Mouse (Mus musculus) MEL (cell line): ENCODE measurements around the gene Hipk4. TPM values are rescaled to one million over a fixed set of nuclear protein-coding genes. Genes with fewer than 3 reads are reported as not detected.

Experiments used
- DNase-seq: peaks from one replicate; pipeline ENCODE4 v3.0.0; 2011; ENCODE audit warnings: low read depth, low spot score
- H3K27ac ChIP-seq: 2 replicates; pipeline ENCODE4 v1.5.1; 2012; ENCODE audit warnings: low read depth, mild to moderate bottlenecking, control low read depth, low read length, moderate library complexity; ENCODE audit not compliant: control insufficient read depth
- H3K27me3 ChIP-seq, 2 experiments: fragments of 150-350 bp in 1 of 2; sonication (generic) in 1 of 2; 2 replicates each; pipeline ENCODE4 v1.6.1; 2012; ENCODE audit warnings: low read length in 2 of 2, mild to moderate bottlenecking in 2 of 2, improper control_type of control experiment in 1 of 2, moderate library complexity in 1 of 2; ENCODE audit not compliant: insufficient read depth in 2 of 2, control insufficient read depth in 1 of 2
- H3K36me3 ChIP-seq, 2 experiments: 2 replicates each; pipeline ENCODE4 v1.6.1; 2012 to 2014; ENCODE audit warnings: low read length in 2 of 2, improper control_type of control experiment in 1 of 2, inconsistent platforms in 1 of 2, mild to moderate bottlenecking in 1 of 2; ENCODE audit not compliant: insufficient read depth in 2 of 2, control insufficient read depth in 1 of 2
- H3K4me1 ChIP-seq, 2 experiments: fragments of 150-350 bp in 1 of 2; sonication (generic) in 1 of 2; 2 replicates each; pipeline ENCODE4 v1.6.1; 2012; ENCODE audit warnings: low read length in 2 of 2, improper control_type of control experiment in 1 of 2, mild to moderate bottlenecking in 1 of 2; ENCODE audit not compliant: insufficient read depth in 2 of 2, control insufficient read depth in 1 of 2
- H3K4me3 ChIP-seq, 2 experiments: fragments of 150-350 bp in 1 of 2; sonication (generic) in 1 of 2; 2 replicates each; pipeline ENCODE4 v1.5.1; 2012; ENCODE audit warnings: low read depth in 2 of 2, low read length in 2 of 2, mild to moderate bottlenecking in 2 of 2, moderate library complexity in 2 of 2, control low read depth in 1 of 2, improper control_type of control experiment in 1 of 2; ENCODE audit not compliant: control insufficient read depth in 1 of 2, insufficient read depth in 1 of 2
- H3K79me2 ChIP-seq: 2 replicates; pipeline ENCODE4 v1.6.1; 2012; ENCODE audit warnings: mild to moderate bottlenecking, low read length, moderate library complexity; ENCODE audit not compliant: control insufficient read depth, poor library complexity, insufficient read depth
- H3K9ac ChIP-seq: 2 replicates; pipeline ENCODE4 v1.6.1; 2012; ENCODE audit warnings: low read depth, mild to moderate bottlenecking, control low read depth, low read length, moderate library complexity; ENCODE audit not compliant: control insufficient read depth, poor library complexity, severe bottlenecking
- H3K9me3 ChIP-seq: fragments of 150-350 bp; sonication (generic); replicated peaks from 2 replicates; pipeline ENCODE4 v1.6.1; 2012; ENCODE audit warnings: mild to moderate bottlenecking, low read length, improper control_type of control experiment, moderate library complexity; ENCODE audit not compliant: insufficient read depth
- CHD1 ChIP-seq: IDR thresholded peaks from 2 replicates; pipeline ENCODE4 v1.6.1; 2012; ENCODE audit warnings: low read depth, mild to moderate bottlenecking, inconsistent platforms, low read length, improper control_type of control experiment
- ELF1 ChIP-seq: IDR thresholded peaks from 2 replicates; pipeline ENCODE4 v1.6.1; 2014; ENCODE audit warnings: low read depth, mild to moderate bottlenecking, inconsistent platforms, low read length, improper control_type of control experiment, moderate library complexity
- GABPA ChIP-seq: IDR thresholded peaks from 2 replicates; pipeline ENCODE4 v1.6.1; 2012; ENCODE audit warnings: low read depth, mild to moderate bottlenecking, inconsistent platforms, low read length, improper control_type of control experiment, moderate library complexity
- GATA1 ChIP-seq: IDR thresholded peaks from 2 replicates; pipeline ENCODE4 v1.6.1; 2011; ENCODE audit warnings: low read depth, low read length, improper control_type of control experiment
- JUND ChIP-seq: IDR thresholded peaks from 2 replicates; pipeline ENCODE4 v1.6.1; 2011; ENCODE audit warnings: low read depth, mild to moderate bottlenecking, improper control_type of control experiment, low read length
- MAX ChIP-seq: IDR thresholded peaks from 2 replicates; pipeline ENCODE4 v1.6.1; 2011; ENCODE audit warnings: low read length, improper control_type of control experiment
- MXI1 ChIP-seq: IDR thresholded peaks from 2 replicates; pipeline ENCODE4 v1.6.1; 2011; ENCODE audit warnings: mild to moderate bottlenecking, low read depth, low read length, improper control_type of control experiment
- MYB ChIP-seq: IDR thresholded peaks from 2 replicates; pipeline ENCODE4 v1.6.1; 2011; ENCODE audit warnings: mild to moderate bottlenecking, low read depth, low read length, improper control_type of control experiment
- NELFE ChIP-seq: IDR thresholded peaks from 2 replicates; pipeline ENCODE4 v1.6.1; 2011; ENCODE audit warnings: low read depth, low read length, improper control_type of control experiment
- POLR2A ChIP-seq, 2 experiments: IDR thresholded peaks; 2 replicates each; pipeline ENCODE4 v1.6.1; 2011 to 2012; ENCODE audit warnings: low read length in 2 of 2, mild to moderate bottlenecking in 2 of 2, control low read depth in 1 of 2, improper control_type of control experiment in 1 of 2, low read depth in 1 of 2, moderate library complexity in 1 of 2; ENCODE audit not compliant: control insufficient read depth in 1 of 2, insufficient read depth in 1 of 2, poor library complexity in 1 of 2
- POLR2AphosphoS2 ChIP-seq: IDR thresholded peaks from 2 replicates; pipeline ENCODE4 v1.6.1; 2011; ENCODE audit warnings: low read length, improper control_type of control experiment
- RAD21 ChIP-seq: IDR thresholded peaks from 2 replicates; pipeline ENCODE4 v1.6.1; 2011; ENCODE audit warnings: mild to moderate bottlenecking, low read depth, low read length, improper control_type of control experiment
- TAL1 ChIP-seq: IDR thresholded peaks from 2 replicates; pipeline ENCODE4 v1.6.1; 2012; ENCODE audit warnings: mild to moderate bottlenecking, inconsistent platforms, low read length, moderate library complexity, mixed read lengths
- TBP ChIP-seq: IDR thresholded peaks from 2 replicates; pipeline ENCODE4 v1.8.0; 2011; ENCODE audit warnings: low read depth, low read length, improper control_type of control experiment
- ZC3H11A ChIP-seq: IDR thresholded peaks from 2 replicates; pipeline ENCODE4 v1.6.1; 2012; ENCODE audit warnings: low read depth, mild to moderate bottlenecking, inconsistent platforms, low read length, improper control_type of control experiment
- polyA plus RNA-seq, 2 experiments: library from polyadenylated mRNA; stranded (reverse) in 1 of 2; unstranded in 1 of 2; fragments of >175 nt in 1 of 2; fragments of >200 nt in 1 of 2; gene quantifications; 2 replicates each; pipeline versions ENCODE4 v1.2.1 to v1.2.4; 2012; ENCODE audit warnings: low replicate concordance in 2 of 2, low read depth in 1 of 2; ENCODE audit not compliant: insufficient read length in 2 of 2, insufficient read depth in 1 of 2, missing spikeins in 1 of 2
- total RNA-seq: library from RNA; depleted of rRNA; stranded (reverse); fragments of 300-350 nt; gene quantifications from 2 replicates; pipeline ENCODE4 v1.2.3, GENCODE M21; 2012; rRNA removed

Gene Hipk4
- total and polyA plus RNA-seq, 3 experiments: 0.26 TPM; not detected in 2

DNA sequence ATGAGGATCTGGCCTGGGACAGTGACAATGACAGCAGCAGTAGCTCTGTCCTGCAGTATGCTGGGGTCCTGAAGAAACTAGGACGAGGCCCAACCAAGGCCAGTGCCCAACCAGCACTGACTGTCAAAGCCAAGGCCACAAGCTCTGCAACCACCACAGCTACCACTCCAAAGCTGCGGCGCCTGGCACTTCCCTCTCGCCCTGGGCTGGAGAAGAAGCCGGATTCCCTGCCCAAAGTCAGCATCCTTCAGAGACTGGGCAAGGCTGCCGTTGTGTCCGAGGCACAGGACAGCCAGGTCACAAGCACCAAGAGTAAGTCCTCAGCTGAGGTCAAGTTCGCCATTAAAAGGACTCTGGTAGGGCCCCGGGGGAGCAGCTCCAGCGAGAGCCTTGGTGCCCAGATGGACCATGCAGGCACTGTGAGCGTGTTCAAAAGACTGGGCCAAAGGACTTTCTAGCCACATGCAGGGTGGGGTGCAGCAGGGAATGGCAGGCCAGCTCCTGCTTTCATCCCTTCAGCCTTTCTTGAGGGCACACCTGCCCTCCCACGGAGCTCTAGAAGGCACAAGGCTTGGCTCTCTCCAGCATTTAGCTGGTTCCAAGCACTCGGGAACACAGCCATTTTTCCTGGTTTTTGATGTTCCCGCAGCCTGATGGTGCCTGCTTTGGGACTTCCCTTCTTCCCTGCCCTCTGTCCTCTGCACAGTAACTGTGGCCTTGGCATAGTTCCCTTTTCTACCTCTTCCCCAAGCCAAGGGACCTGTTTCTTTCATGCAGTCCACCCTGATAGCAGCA, 57.5 kb downstream of the Hipk4 start:
- Histone ChIP-seq H3K4me1 (no peaks in the 10 kb centered on the region), H3K27ac (no peak overlapping the region), H3K9me3 (no peaks in the 10 kb centered on the region), H3K36me3 (peaks cover 0 to 6% of the 10 kb centered on the region in 2 experiments; a peak in 2 of 4 replicates), H3K79me2 (no peaks in the 10 kb centered on the region), H3K9ac (no peak overlapping the region), H3K4me3 (no peak overlapping the region), H3K27me3 (no peaks in the 10 kb centered on the region)
- no peak for TF ChIP-seq TAL1
- no peak for TF ChIP-seq POLR2A (IDR thresholded peaks at IDR 0.05; ENCODE audit: control insufficient read depth in 1 of 2, insufficient read depth in 1 of 2, low read depth in 1 of 2, low read length in 2 of 2, poor library complexity in 1 of 2)
- no peak for TF ChIP-seq POLR2AphosphoS2
- TF ChIP-seq GATA1: no peak
- TF ChIP-seq NELFE: no peak
- TF ChIP-seq MAX: no peak
- no peak for TF ChIP-seq TBP
- TF ChIP-seq MYB: no peak
- TF ChIP-seq CHD1: no peak
- TF ChIP-seq JUND: no peak
- TF ChIP-seq MXI1: no peak
- TF ChIP-seq ZC3H11A: no peak
- no peak for TF ChIP-seq RAD21
- TF ChIP-seq GABPA: no peak
- no peak for TF ChIP-seq ELF1
- no peak for DNase-seq

Other genes with a start within 250 kb of the Hipk4 start
- gene Ltbp4, start 185.6 kb upstream of the Hipk4 start, total RNA-seq: 2.2 and 2.9 TPM in 2 replicates
- 10 to 100 TPM in 1 of 2 experiments, not detected in 1; 14.2 TPM for gene Ltbp4, start 185.6 kb upstream of the Hipk4 start, polyA plus RNA-seq
- gene Shkbp1, start 167.2 kb upstream of the Hipk4 start, total RNA-seq: 24.2 and 25.4 TPM in 2 replicates
- gene Shkbp1, start 167.2 kb upstream of the Hipk4 start, polyA plus RNA-seq: 10 to 100 TPM in 1 of 2 experiments, not detected in 1; 77.0 TPM
- 0.42 TPM in 1 of 2 replicates, not detected in the other for gene Gm20479, start 165.8 kb upstream of the Hipk4 start, total RNA-seq
- gene Gm20479, start 165.8 kb upstream of the Hipk4 start, polyA plus RNA-seq: 1 to 10 TPM in 1 of 2 experiments, not detected in 1; 2.7 TPM
- 0.19 and 0.36 TPM in 2 replicates for gene Sptbn4, start 75.6 kb upstream of the Hipk4 start, total RNA-seq
- under 1 TPM in 1 of 2 experiments, not detected in 1; 0.68 TPM for gene Sptbn4, start 75.6 kb upstream of the Hipk4 start, polyA plus RNA-seq
- 183 and 245 TPM in 2 replicates for gene Blvrb, start 75.3 kb upstream of the Hipk4 start, total RNA-seq
- 100 to 1,000 TPM in 1 of 2 experiments, not detected in 1; 210 TPM for gene Blvrb, start 75.3 kb upstream of the Hipk4 start, polyA plus RNA-seq
- 2.0 and 2.4 TPM in 2 replicates for gene Sertad3, start 49.5 kb upstream of the Hipk4 start, total RNA-seq
- gene Sertad3, start 49.5 kb upstream of the Hipk4 start, polyA plus RNA-seq: 1 to 10 TPM in 1 of 2 experiments, not detected in 1; 6.7 TPM
- gene Sertad1, start 36.4 kb upstream of the Hipk4 start, total RNA-seq: 9.9 and 12.4 TPM in 2 replicates
- gene Sertad1, start 36.4 kb upstream of the Hipk4 start, polyA plus RNA-seq: 10 to 100 TPM in 1 of 2 experiments, not detected in 1; 10.6 TPM
- 0.39 TPM in 2 replicates for gene Prx, start 23.9 kb upstream of the Hipk4 start, total RNA-seq
- 1 to 10 TPM in 1 of 2 experiments, not detected in 1; 1.4 TPM for gene Prx, start 23.9 kb upstream of the Hipk4 start, polyA plus RNA-seq
- gene Pld3, start 30.0 kb downstream of the Hipk4 start, total RNA-seq: 8.0 and 11.1 TPM in 2 replicates
- 10 to 100 TPM in 1 of 2 experiments, not detected in 1; 22.8 TPM for gene Pld3, start 30.0 kb downstream of the Hipk4 start, polyA plus RNA-seq
- gene 2310022A10Rik, start 30.0 kb downstream of the Hipk4 start, total RNA-seq: 5.9 and 6.6 TPM in 2 replicates
- 10 to 100 TPM in 1 of 2 experiments, not detected in 1; 33.2 TPM for gene 2310022A10Rik, start 30.0 kb downstream of the Hipk4 start, polyA plus RNA-seq
- 69.0 and 73.5 TPM in 2 replicates for gene Akt2, start 68.3 kb downstream of the Hipk4 start, total RNA-seq
- gene Akt2, start 68.3 kb downstream of the Hipk4 start, polyA plus RNA-seq: 100 to 1,000 TPM in 1 of 2 experiments, not detected in 1; 127 TPM
- gene Ttc9b, start 130.6 kb downstream of the Hipk4 start, total RNA-seq: 0.13 and 0.19 TPM in 2 replicates
- gene Ttc9b, start 130.6 kb downstream of the Hipk4 start, polyA plus RNA-seq: under 1 TPM in 1 of 2 experiments, not detected in 1; 0.19 TPM
- gene Map3k10, start 151.3 kb downstream of the Hipk4 start, total RNA-seq: 22.0 and 24.8 TPM in 2 replicates
- gene Map3k10, start 151.3 kb downstream of the Hipk4 start, polyA plus RNA-seq: 10 to 100 TPM in 1 of 2 experiments, not detected in 1; 33.3 TPM
- 1.6 and 1.9 TPM in 2 replicates for gene Zfp607b, start 166.1 kb downstream of the Hipk4 start, total RNA-seq
- gene Zfp607b, start 166.1 kb downstream of the Hipk4 start, polyA plus RNA-seq: 1 to 10 TPM in 1 of 2 experiments, not detected in 1; 2.3 TPM
- gene Zfp60, start 208.1 kb downstream of the Hipk4 start, total RNA-seq: 6.5 and 6.7 TPM in 2 replicates
- 100 to 1,000 TPM in 1 of 2 experiments, 1 to 10 TPM in 1; 4.2 to 137 TPM for gene Zfp60, start 208.1 kb downstream of the Hipk4 start, polyA plus RNA-seq